Mouse (Mus musculus): Measurements from ENCODE around the gene B4galt2.

- TF ChIP-seq CTCF (IDR thresholded peaks at IDR 0.05; ENCODE audit: extremely low read depth, insufficient read depth, low read length) (no peak), POLR2A (IDR thresholded peaks at IDR 0.05; ENCODE audit: extremely low read depth, insufficient read depth, low read length) (no peak)
Measured at GRCm38 (mm10) chr4:117831920-117832691, 51.2 kb downstream of the B4galt2 start.

All from cortical plate, adult 2 months (tissue).